Mouse (Mus musculus) kidney, embryonic 14.5 days (tissue): ENCODE measurements around the gene Mrps9. TPM values are rescaled to one million over a fixed set of nuclear protein-coding genes. Genes with fewer than 3 reads are reported as not detected.
"Not testable (repeated sequence)": the region's sequence is repeated elsewhere in the genome, so short reads cannot be mapped to it uniquely, and the experiment has no call there.

Experiments
- ATAC-seq: fragments of 200-750 bp; cut with Nextera tagmentation; 2 replicates; pipeline ENCODE4 v1.8.0; 2017; ENCODE audit warnings: moderate number of reproducible peaks, mild to moderate bottlenecking, moderate TSS enrichment, moderate library complexity; ENCODE audit not compliant: low FRiP score, low TSS enrichment
- H3K27ac ChIP-seq: fragments of 300-500 bp; sonication (generic); 2 replicates; pipeline ENCODE4 v1.5.1; 2014; ENCODE audit warnings: low read depth, mild to moderate bottlenecking, low read length, moderate library complexity, mixed read lengths
- H3K27me3 ChIP-seq: fragments of 300-500 bp; sonication (generic); 2 replicates; pipeline ENCODE4 v1.6.1; 2014; ENCODE audit warnings: mild to moderate bottlenecking, low read length; ENCODE audit not compliant: control insufficient read depth, insufficient read depth
- H3K36me3 ChIP-seq: fragments of 300-500 bp; sonication (generic); 2 replicates; pipeline ENCODE4 v1.6.1; 2014; ENCODE audit warnings: low read length, mixed read lengths; ENCODE audit not compliant: control insufficient read depth, insufficient read depth
- H3K4me1 ChIP-seq: fragments of 300-500 bp; sonication (generic); 2 replicates; pipeline ENCODE4 v1.6.1; 2014; ENCODE audit warnings: low read length, mixed read lengths; ENCODE audit not compliant: control insufficient read depth, insufficient read depth
- H3K4me2 ChIP-seq: fragments of 300-500 bp; sonication (generic); replicated peaks from 2 replicates; pipeline ENCODE4 v1.6.1; 2014; ENCODE audit warnings: low read depth, mild to moderate bottlenecking, low read length
- H3K4me3 ChIP-seq: fragments of 300-500 bp; sonication (generic); 2 replicates; pipeline ENCODE4 v1.5.1; 2014; ENCODE audit warnings: mild to moderate bottlenecking, low read length
- H3K9ac ChIP-seq: fragments of 300-500 bp; sonication (generic); 2 replicates; pipeline ENCODE4 v1.6.1; 2014; ENCODE audit warnings: low read depth, mild to moderate bottlenecking, low read length, moderate library complexity
- H3K9me3 ChIP-seq: fragments of 300-500 bp; sonication (generic); 2 replicates; pipeline ENCODE4 v1.6.1; 2016; ENCODE audit warnings: low read length; ENCODE audit not compliant: control insufficient read depth
- WGBS: fragments of 180-500 bp; shearing (Covaris S2); extraction: QIAGEN DNeasy Blood & Tissue Kit; methylation state at CpG from one replicate; pipeline ENCODE4 v1.1.7; 2014; 5-methylcytosine and 5-hydroxymethylcytosine counted together
- polyA plus RNA-seq: library from polyadenylated mRNA; unstranded; fragments of >200 nt; fragmentation: Nextera tagmentation; extraction: Ambion mirVana; gene quantifications from 2 replicates; pipeline ENCODE4 v1.2.1, GENCODE M21; 2014

The Mrps9 gene
- polyA plus RNA-seq, 1 experiment from 2014 or later = 62.4 TPM

DNA sequence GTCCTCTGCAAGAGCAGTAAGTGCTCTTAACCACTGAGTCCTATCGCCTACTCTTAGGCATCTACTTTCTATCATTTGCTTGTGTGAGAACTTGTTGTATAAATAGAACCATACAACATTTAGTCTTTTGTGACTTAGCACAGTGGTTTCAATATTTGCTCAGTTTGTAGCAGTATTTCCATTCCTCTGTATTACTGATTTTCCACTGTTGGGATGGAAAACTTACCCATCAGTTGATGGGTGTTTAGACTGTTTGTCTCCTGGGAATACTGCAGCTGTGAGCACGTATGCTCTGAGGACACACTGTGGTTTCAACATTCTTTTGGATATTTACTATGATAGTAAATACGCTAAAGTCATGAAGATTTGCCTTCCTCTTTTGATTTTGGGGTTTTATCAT is 16.2 kb downstream of the Mrps9 start:
- WGBS = 94% methylated on average over 3 of the region's 3 CpGs

DNA sequence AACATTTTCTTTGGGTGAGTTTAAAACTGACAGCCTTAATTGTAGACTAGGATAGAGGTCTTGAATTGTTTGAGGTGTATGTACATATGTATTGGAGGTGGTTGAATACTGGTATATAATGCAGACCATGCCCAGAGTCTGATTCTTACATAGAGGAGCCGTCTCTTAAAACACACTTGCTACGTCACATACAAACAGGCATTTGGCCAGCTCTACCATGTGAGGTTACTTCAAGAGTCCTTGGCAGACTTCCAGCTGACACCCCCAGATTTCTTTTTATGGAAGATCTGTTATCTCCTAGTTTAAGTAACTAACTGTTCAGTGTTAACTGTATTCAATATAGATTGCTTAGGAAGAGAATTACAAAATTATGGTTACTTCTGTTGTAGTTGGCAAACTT is 23.1 kb downstream of the Mrps9 start:
- H3K9ac ChIP-seq = no peak overlapping the region
- WGBS = 81% methylated on average over 2 of the region's 2 CpGs
- no peaks in the 10 kb centered on the region for H3K27me3 ChIP-seq
- H3K9me3 ChIP-seq = no peaks in the 10 kb centered on the region
- no peaks in the 10 kb centered on the region for H3K4me1 ChIP-seq
- H3K4me3 ChIP-seq = no peak overlapping the region
- no peak for ATAC-seq
- H3K36me3 ChIP-seq = no peaks in the 10 kb centered on the region
- H3K4me2 ChIP-seq = no peak overlapping the region
- H3K27ac ChIP-seq = no peak overlapping the region

More for the DNA sequence above, 16.2 kb downstream of the Mrps9 start:
- Histone ChIP-seq H3K4me1 (no peaks in the 10 kb centered on the region), H3K9me3 (no peaks in the 10 kb centered on the region), H3K4me3 (no peak overlapping the region), H3K4me2 (no peak overlapping the region), H3K36me3 (peaks cover 9% of the 10 kb centered on the region; the same call in 1 of the 2 replicates), H3K27ac (no peak overlapping the region), H3K9ac (no peak overlapping the region), H3K27me3 (no peaks in the 10 kb centered on the region)
- ATAC-seq = no peak

DNA sequence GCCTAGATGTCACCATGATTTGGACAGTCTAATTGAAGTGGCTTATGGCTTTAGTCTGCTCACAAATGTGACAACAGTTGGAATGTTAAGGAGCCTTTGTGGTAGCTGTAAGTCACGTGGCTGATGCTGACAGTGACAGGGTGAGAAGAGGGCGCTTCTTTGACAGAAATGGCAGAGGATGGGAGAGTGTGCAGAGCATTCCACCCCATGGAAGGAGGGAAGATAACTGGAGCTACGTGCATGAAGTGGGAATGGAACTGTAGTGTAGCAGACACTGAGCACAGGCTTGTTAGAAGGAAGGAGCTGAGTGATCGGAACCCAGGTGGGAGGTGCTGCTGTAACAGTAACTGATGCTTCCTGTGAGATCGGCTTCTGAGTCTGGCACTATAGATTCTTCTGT is 24.2 kb downstream of the Mrps9 start:
- Histone ChIP-seq H3K27me3 (no peaks in the 10 kb centered on the region), H3K9ac (no peak overlapping the region), H3K4me1 (no peaks in the 10 kb centered on the region), H3K36me3 (no peaks in the 10 kb centered on the region), H3K4me3 (no peak overlapping the region), H3K27ac (no peak overlapping the region), H3K4me2 (no peak overlapping the region), H3K9me3 (no peaks in the 10 kb centered on the region)
- 80% methylated on average over 5 of the region's 5 CpGs for WGBS
- ATAC-seq = no peak

DNA sequence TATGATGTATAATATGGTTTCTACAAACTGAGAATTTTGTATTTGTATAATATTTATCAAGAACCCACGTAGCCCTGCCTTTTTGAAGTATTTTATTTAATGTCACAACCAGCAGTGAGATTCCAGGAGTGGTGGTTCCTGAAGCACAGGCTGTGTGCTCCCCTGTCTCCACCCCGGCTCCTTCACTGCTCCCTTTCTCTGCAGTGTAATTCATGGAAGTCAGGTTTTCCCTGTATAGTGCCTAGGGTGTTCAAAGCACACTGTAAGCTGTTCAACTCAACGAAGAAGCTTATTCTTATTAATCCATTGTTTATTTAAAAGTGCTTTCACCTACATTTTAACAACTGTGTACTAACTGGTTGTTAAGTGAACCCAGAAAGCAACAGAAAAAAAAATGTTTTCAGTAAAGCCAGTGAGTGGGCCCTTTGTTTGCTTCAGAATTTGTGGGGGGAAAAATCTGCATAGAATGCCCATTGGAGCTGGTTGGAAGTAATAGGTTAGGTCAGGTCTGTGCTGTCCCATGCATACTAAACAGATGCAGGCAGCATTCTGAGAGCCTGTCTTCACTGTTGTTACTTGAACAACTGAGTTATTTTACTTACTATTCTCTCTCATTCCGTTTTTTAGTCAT is 25.5 kb downstream of the Mrps9 start:
- Histone ChIP-seq H3K9me3 (no peaks in the 10 kb centered on the region), H3K36me3 (no peaks in the 10 kb centered on the region), H3K27me3 (no peaks in the 10 kb centered on the region), H3K4me2 (no peak overlapping the region), H3K4me3 (no peak overlapping the region), H3K4me1 (no peaks in the 10 kb centered on the region), H3K27ac (no peak overlapping the region), H3K9ac (no peak overlapping the region)
- no peak for ATAC-seq
- 75% methylated on average over 4 of the region's 4 CpGs for WGBS

DNA sequence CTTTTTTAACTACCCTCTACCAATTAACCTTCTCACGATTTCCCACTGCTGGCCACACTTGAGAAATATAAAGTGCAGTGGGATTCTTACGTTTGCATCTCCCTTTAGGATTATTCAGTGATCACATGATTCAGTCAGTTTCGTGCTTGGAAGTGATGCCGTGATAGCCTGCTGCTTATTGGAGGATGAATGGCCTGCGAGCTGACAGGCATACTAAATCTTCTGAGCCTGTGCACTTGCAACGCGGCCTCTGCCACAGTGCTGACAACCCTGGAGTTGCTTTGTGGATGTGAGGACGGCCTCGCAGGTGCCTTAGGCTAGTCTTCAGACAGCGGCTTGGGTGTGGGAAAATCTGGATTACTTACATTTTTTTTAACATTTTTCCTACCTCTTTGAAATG is 26.2 kb downstream of the Mrps9 start:
- H3K4me1 ChIP-seq = no peaks in the 10 kb centered on the region
- H3K27me3 ChIP-seq = no peaks in the 10 kb centered on the region
- H3K9me3 ChIP-seq = no peaks in the 10 kb centered on the region
- H3K36me3 ChIP-seq = no peaks in the 10 kb centered on the region
- no peak overlapping the region for H3K4me2 ChIP-seq
- WGBS = 50% methylated on average over 10 of the region's 10 CpGs
- H3K4me3 ChIP-seq = no peak overlapping the region
- H3K27ac ChIP-seq = no peak overlapping the region
- no peak overlapping the region for H3K9ac ChIP-seq
- ATAC-seq = no peak

GRCm38 (mm10) chr1:42878851-42879250 is 27.8 kb downstream of the Mrps9 start:
- WGBS = 95% methylated on average over 5 of the region's 5 CpGs
- no peak for ATAC-seq

DNA sequence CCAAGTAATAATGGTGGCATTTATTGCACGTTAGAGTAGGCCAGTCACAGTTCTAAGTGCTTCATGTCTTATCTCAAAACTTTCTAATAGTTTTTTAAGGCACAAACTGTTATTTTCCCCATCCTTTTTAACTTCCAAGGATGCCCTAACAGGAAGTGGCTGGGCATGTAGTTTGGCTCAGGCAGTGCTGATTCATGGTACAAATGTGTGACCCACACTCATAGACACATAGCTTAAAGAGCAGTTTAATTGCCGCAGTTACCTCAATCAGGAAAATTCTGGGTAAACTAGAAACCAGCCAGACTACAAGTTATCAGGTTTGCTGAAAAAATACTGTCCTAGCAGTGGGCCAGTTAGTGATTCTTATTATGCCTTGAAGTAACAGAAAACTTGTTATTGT is 31.2 kb downstream of the Mrps9 start:
- Histone ChIP-seq H3K27ac (no peak overlapping the region), H3K27me3 (no peaks in the 10 kb centered on the region), H3K36me3 (no peaks in the 10 kb centered on the region; the same call in 1 of the 2 replicates), H3K9me3 (no peaks in the 10 kb centered on the region), H3K4me3 (no peak overlapping the region), H3K4me2 (no peak overlapping the region), H3K4me1 (no peaks in the 10 kb centered on the region), H3K9ac (no peak overlapping the region)
- no peak for ATAC-seq
- WGBS = 92% methylated on average over 2 of the region's 2 CpGs

More at GRCm38 (mm10) chr1:42878851-42879250, 27.8 kb downstream of the Mrps9 start:
- Histone ChIP-seq H3K4me2 (no peak overlapping the region), H3K4me1 (no peaks in the 10 kb centered on the region), H3K36me3 (no peaks in the 10 kb centered on the region), H3K4me3 (no peak overlapping the region), H3K9ac (no peak overlapping the region), H3K27ac (no peak overlapping the region), H3K9me3 (no peaks in the 10 kb centered on the region), H3K27me3 (no peaks in the 10 kb centered on the region)

DNA sequence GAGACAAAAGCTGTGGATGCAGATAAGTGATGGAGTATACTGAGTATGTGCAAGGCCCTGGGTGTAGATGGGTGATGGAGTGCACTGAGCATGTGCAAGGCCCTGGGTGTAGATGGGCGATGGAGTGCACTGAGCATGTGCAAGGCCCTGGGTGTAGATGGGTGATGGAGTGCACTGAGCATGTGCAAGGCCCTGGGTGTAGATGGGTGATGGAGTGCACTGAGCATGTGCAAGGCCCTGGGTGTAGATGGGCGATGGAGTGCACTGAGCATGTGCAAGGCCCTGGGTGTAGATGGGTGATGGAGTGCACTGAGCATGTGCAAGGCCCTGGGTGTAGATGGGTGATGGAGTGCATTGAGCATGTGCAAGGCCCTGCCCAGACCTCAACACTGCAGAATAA is 32.4 kb downstream of the Mrps9 start:
- not testable (repeated sequence) for H3K27ac ChIP-seq, H3K9ac ChIP-seq, H3K4me1 ChIP-seq, H3K27me3 ChIP-seq, H3K4me2 ChIP-seq, H3K36me3 ChIP-seq, ATAC-seq, H3K4me3 ChIP-seq, H3K9me3 ChIP-seq
- WGBS = no CpG with 5 or more reads among the region's 2 CpGs

GRCm38 (mm10) chr1:42887835-42888234 is 36.8 kb downstream of the Mrps9 start:
- no peak overlapping the region for H3K4me3 ChIP-seq
- H3K4me1 ChIP-seq = peaks cover 16% of the 10 kb centered on the region
- peaks cover 2% of the 10 kb centered on the region; the same call in 1 of the 2 replicates for H3K36me3 ChIP-seq
- 87% methylated on average over 11 of the region's 11 CpGs for WGBS
- H3K9ac ChIP-seq = no peak overlapping the region
- no peaks in the 10 kb centered on the region for H3K9me3 ChIP-seq
- no peak overlapping the region for H3K4me2 ChIP-seq
- H3K27me3 ChIP-seq = no peaks in the 10 kb centered on the region
- ATAC-seq = no peak
- no peak overlapping the region for H3K27ac ChIP-seq
